Mouse (Mus musculus) midbrain, postnatal 0 days (tissue): ENCODE data around the gene Rpl29. TPM values are rescaled to one million over a fixed set of nuclear protein-coding genes. Genes with fewer than 3 reads are reported as not detected.

ENCODE experiments used
- ATAC-seq: fragments of 200-750 bp; cut with Nextera tagmentation; 2 replicates; pipeline ENCODE4 v1.8.0; 2017; ENCODE audit warnings: moderate number of reproducible peaks, mild to moderate bottlenecking, moderate TSS enrichment, moderate library complexity; ENCODE audit not compliant: low FRiP score
- DNase-seq: peaks from one replicate; pipeline ENCODE4 v3.0.0-alpha.2; 2015; ENCODE audit warnings: low spot score
- H3K27ac ChIP-seq: fragments of 300-500 bp; sonication (generic); 2 replicates; pipeline ENCODE4 v1.5.1; 2014; ENCODE audit warnings: low read depth, mild to moderate bottlenecking, low read length, mixed read lengths
- H3K27me3 ChIP-seq: fragments of 300-500 bp; sonication (generic); 2 replicates; pipeline ENCODE4 v1.6.1; 2014; ENCODE audit warnings: low read length, control low read depth, mixed read lengths; ENCODE audit not compliant: insufficient read depth
- H3K36me3 ChIP-seq: fragments of 300-500 bp; sonication (generic); 2 replicates; pipeline ENCODE4 v1.6.1; 2014; ENCODE audit warnings: low read length, control low read depth, mixed read lengths; ENCODE audit not compliant: insufficient read depth
- H3K4me1 ChIP-seq: fragments of 300-500 bp; sonication (generic); 2 replicates; pipeline ENCODE4 v1.6.1; 2014; ENCODE audit warnings: mild to moderate bottlenecking, control low read depth, antibody characterized with exemption, low read length, mixed read lengths; ENCODE audit not compliant: insufficient read depth
- H3K4me2 ChIP-seq: fragments of 300-500 bp; sonication (generic); 2 replicates; pipeline ENCODE4 v1.6.1; 2014; ENCODE audit warnings: low read depth, mild to moderate bottlenecking, low read length, mixed read lengths; ENCODE audit not compliant: poor library complexity, severe bottlenecking
- H3K4me3 ChIP-seq: fragments of 300-500 bp; sonication (generic); 2 replicates; pipeline ENCODE4 v1.5.1; 2014; ENCODE audit warnings: low read depth, mild to moderate bottlenecking, low read length, moderate library complexity
- H3K9ac ChIP-seq: fragments of 300-500 bp; sonication (generic); replicated peaks from 2 replicates; pipeline ENCODE4 v1.6.1; 2014; ENCODE audit warnings: mild to moderate bottlenecking, low read length, moderate library complexity, mixed read lengths; ENCODE audit not compliant: poor library complexity, severe bottlenecking
- H3K9me3 ChIP-seq: fragments of 300-500 bp; sonication (generic); 2 replicates; pipeline ENCODE4 v1.6.1; 2016; ENCODE audit warnings: low read length, control low read depth
- CTCF ChIP-seq: IDR thresholded peaks from 2 replicates; pipeline ENCODE4 v1.5.1; 2016; ENCODE audit warnings: antibody characterized with exemption, mild to moderate bottlenecking
- WGBS: fragments of 180-500 bp; shearing (Covaris S2); extraction: QIAGEN DNeasy Blood & Tissue Kit; methylation state at CpG from one replicate; pipeline ENCODE4 v1.1.7; 2014; 5-methylcytosine and 5-hydroxymethylcytosine counted together
- polyA plus RNA-seq: library from polyadenylated mRNA; unstranded; fragments of >200 nt; fragmentation: Nextera tagmentation; extraction: Ambion mirVana; gene quantifications from 2 replicates; pipeline ENCODE4 v1.2.1, GENCODE M21; 2015
- total RNA-seq: library from RNA; depleted of rRNA; stranded (reverse); fragments of >200 nt; gene quantifications from 2 replicates; pipeline ENCODE4 v1.2.3, GENCODE M21; 2014

The Rpl29 gene
- total and polyA plus RNA-seq, 2 experiments from 2014 or later, result 645 to 936 TPM

DNA sequence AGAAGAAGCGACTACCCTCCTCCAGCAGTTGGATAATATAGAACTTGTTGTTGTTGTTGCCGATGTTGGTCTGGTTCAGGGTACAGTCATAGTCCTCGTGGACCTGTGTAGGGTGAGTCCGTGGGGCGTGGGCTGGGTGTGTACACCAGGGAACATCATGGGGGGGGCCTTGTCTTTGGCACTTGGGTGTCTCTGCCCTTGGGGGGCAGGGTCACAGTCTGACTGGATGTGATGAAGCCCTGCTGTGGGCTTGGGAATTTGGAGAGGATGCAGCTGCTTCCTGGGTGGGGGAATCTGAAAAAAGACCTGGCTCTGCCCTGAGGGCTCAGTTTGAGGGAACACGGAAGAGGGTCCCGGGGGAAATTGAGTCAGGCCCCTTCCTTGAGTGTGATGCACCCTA lies 45.8 kb downstream of the Rpl29 start:
- Histone ChIP-seq H3K27ac (no peak overlapping the region), H3K4me1 (peaks cover 5% of the 10 kb centered on the region; the same call in 1 of the 2 replicates), H3K9ac (no peak overlapping the region), H3K9me3 (no peaks in the 10 kb centered on the region), H3K36me3 (no peaks in the 10 kb centered on the region), H3K4me2 (no peak overlapping the region), H3K27me3 (no peaks in the 10 kb centered on the region), H3K4me3 (no peak overlapping the region)
- TF ChIP-seq CTCF, result no peak
- DNase-seq, result no peak
- ATAC-seq, result no peak
- WGBS, result 62% methylated on average over 7 of the region's 7 CpGs

DNA sequence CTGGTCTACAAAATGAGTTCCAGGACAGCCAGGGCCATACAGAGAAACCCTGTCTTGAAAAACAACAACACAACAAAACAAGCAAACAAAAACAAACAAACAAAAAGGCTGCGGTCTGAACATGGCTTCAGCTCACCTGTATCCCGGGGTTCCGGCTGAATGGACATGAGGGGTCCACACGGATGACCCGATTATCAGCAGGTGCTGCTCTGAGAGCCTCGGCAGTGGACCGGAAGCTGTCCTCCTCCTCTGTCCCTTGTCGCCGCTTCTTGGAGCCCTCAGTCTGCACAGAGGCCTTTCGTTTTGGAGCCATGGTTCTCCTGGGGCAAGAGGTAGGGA lies 46.4 kb downstream of the Rpl29 start, which contains the start of gene Rrp9:
Rrp9 (plus strand) TSS at position 301 of the 339 bp plus-strand sequence.
- Histone ChIP-seq H3K27me3 (no peaks in the 10 kb centered on the region), H3K4me2 (peak within 1 kb of the TSS; percentile 19), H3K36me3 (0 out of 2 replicates have a peak, but pooled peaks cover under 1% of the 10 kb centered on the region), H3K4me3 (no peak within 1 kb of the TSS; the same call in 1 of the 2 replicates), H3K4me1 (peaks cover 5% of the 10 kb centered on the region; the same call in 1 of the 2 replicates), H3K27ac (peak within 1 kb of the TSS; percentile 12), H3K9ac (no peak within 1 kb of the TSS), H3K9me3 (no peaks in the 10 kb centered on the region)
- no peak for ATAC-seq
- no peak for TF ChIP-seq CTCF
- 93% methylated on average over 10 of the region's 10 CpGs for WGBS
- DNase-seq, result no peak

DNA sequence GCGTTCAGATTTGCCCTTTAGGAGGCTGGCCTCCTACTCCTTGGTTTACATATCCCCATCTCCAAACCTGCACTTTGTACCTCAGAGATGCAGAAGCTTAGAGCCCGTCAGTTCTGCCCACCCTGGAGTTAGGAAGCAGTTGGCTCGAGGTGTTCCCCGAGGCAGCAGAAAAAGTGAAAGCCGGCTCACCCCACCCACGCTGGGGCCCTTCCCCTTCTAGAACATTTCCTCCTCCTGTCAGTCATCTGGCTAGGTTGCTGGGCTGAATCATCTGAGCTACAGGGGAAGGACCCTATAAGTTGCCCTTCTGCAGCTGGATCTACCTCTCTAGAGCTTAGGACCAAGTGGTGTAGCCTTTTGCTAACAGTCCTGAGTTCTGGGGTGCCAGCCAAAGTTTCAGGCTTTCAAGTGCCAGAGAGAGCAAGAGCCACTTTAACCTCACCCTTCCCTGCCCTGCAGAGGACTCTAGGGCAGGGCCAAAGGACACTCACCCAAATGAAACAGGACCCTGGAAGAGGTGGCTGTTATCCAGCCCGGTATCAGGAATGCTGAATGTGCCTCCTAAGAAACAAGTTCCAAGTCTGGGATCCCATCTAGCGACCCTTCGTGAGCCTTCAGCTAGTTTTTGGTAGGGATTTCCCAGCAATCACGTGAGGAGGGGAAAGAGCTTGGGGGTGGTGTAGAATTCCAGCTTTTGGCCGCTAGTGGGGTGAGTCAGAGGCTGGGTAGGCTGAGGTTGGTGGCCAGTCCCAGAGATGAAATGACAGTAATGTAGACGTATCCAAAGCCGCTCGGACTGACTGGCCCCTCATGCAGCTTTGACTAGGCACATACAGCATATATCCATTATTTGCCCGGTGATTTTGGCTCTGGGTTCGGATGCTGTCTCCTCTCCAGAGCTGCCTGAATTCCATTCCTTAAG lies 47.0 kb downstream of the Rpl29 start:
- Histone ChIP-seq H3K4me2 (peak overlapping the region; percentile 19), H3K36me3 (0 out of 2 replicates have a peak, but pooled peaks cover 7% of the 10 kb centered on the region), H3K4me3 (no peak overlapping the region; the same call in 1 of the 2 replicates), H3K27me3 (no peaks in the 10 kb centered on the region), H3K9ac (no peak overlapping the region), H3K27ac (peak overlapping the region; percentile 12), H3K4me1 (peaks cover 5% of the 10 kb centered on the region; the same call in 1 of the 2 replicates), H3K9me3 (no peaks in the 10 kb centered on the region)
- WGBS, result 30% methylated on average over 16 of the region's 16 CpGs
- DNase-seq (peak; percentile 30), ATAC-seq (no peak; the same call in 1 of the 2 replicates)
- no peak for TF ChIP-seq CTCF

DNA sequence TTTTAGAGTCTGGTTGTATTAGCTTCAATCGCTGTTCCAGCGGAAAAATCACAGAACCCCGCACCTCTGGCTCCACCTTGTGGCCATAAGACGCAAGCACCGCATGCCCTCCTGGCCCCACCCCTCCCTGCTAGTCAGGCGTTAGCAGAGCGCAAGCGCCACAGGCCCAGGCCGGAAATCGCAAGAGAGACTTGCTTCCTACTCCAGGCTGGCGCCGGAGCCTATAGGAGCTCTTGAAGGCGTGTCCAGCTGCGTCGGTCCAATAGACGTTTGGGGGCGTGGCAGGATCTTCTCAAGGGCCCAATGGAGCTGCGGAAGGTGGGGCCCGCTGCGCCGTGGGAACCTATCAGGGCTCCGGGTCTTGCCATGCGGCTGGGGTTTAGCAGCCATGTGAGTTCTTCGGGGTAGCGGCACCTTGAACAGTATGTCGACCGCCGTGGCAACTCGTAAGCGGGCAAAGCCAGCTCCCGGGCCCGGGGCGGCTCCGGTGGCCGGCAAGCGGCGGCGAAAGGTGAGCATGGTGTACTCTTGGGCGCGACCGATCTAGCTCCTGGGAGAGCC lies 47.8 kb downstream of the Rpl29 start, which contains the start of gene Parp3:
Parp3 (minus strand) TSS at position 26 of the 561 bp plus-strand sequence.
- Histone ChIP-seq H3K27ac (peak within 1 kb of the TSS; percentile 21), H3K9me3 (no peaks in the 10 kb centered on the region), H3K4me1 (peaks cover 5% of the 10 kb centered on the region; the same call in 1 of the 2 replicates), H3K4me2 (peak within 1 kb of the TSS; percentile 61), H3K4me3 (peak within 1 kb of the TSS; percentile 58), H3K9ac (peak within 1 kb of the TSS; percentile 62), H3K36me3 (peaks cover 12% of the 10 kb centered on the region), H3K27me3 (no peaks in the 10 kb centered on the region)
- DNase-seq (peak; percentile 100), ATAC-seq (peak; percentile 98)
- under 1% methylated on average over 41 of the region's 41 CpGs for WGBS
- TF ChIP-seq CTCF, result peak; percentile 99

DNA sequence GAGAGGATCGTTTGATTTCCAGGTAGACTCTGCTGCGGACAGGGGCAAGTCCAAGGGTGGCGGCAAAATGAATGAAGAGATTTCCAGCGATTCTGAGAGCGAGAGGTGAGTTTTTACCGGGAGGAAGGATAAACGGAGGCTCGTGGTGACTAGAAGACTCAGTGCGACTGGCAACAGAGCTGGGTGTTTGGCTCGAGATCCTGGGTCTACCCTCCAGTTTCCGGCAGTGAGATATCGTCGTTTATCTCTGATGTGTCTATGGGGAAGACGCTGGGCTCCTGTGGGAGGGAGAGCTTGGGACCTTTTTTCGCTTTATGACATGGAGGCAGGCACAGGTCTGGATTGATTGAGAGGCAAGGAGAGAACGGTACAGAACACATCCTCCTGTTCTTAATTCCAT lies 48.4 kb downstream of the Rpl29 start:
- Histone ChIP-seq H3K36me3 (peaks cover 14% of the 10 kb centered on the region), H3K4me2 (peak overlapping the region; percentile 61), H3K4me1 (peaks cover 5% of the 10 kb centered on the region; the same call in 1 of the 2 replicates), H3K27ac (0 out of 2 replicates have a peak overlapping the region, but pooled peaks have one; percentile 21), H3K4me3 (peak overlapping the region; percentile 58), H3K27me3 (no peaks in the 10 kb centered on the region), H3K9me3 (no peaks in the 10 kb centered on the region), H3K9ac (peak overlapping the region; percentile 62)
- ATAC-seq, result no peak
- DNase-seq, result no peak
- TF ChIP-seq CTCF, result no peak
- 6% methylated on average over 16 of the region's 16 CpGs for WGBS
